Mouse (Mus musculus) right cerebral cortex, postnatal 36 days (tissue): Measurements from ENCODE around the gene Zfp764.
"Not testable (repeated sequence)": the region's sequence is repeated elsewhere in the genome, so short reads cannot be mapped to it uniquely, and the experiment has no call there.

Experiments
- DNase-seq, 2 experiments: peaks; one replicate each; pipeline ENCODE4 v3.0.0; 2022; ENCODE audit warnings: low spot score in 2 of 2, mixed read lengths in 1 of 2

The Zfp764 gene

GRCm38 (mm10) chr7:127406002-127406987, at the start of gene Zfp764:
Zfp764 (minus strand) TSS chr7:127406822.
- DNase-seq, result peak; percentile 62 to 70

- DNase-seq, result no peak
Observed at GRCm38 (mm10) chr7:127454905-127455304, 48.3 kb upstream of the Zfp764 start.

- DNase-seq, result no peak
Observed at GRCm38 (mm10) chr7:127453056-127453455, 46.4 kb upstream of the Zfp764 start.

- DNase-seq, result no peak
Observed at GRCm38 (mm10) chr7:127449966-127450365, 43.3 kb upstream of the Zfp764 start.

GRCm38 (mm10) chr7:127448521-127449300, 42.1 kb upstream of the Zfp764 start, which contains the start of gene Zfp689:
Zfp689 (minus strand) TSS chr7:127449158.
- peak; percentile 89 to 93 for DNase-seq

GRCm38 (mm10) chr7:127443976-127444375, 37.4 kb upstream of the Zfp764 start:
- no peak for DNase-seq

GRCm38 (mm10) chr7:127437724-127438123, 31.1 kb upstream of the Zfp764 start:
- DNase-seq, result no peak

GRCm38 (mm10) chr7:127435206-127435605, 28.6 kb upstream of the Zfp764 start:
- DNase-seq, result no peak

- DNase-seq, result no peak
Observed at GRCm38 (mm10) chr7:127426354-127426753, 19.7 kb upstream of the Zfp764 start.

- no peak for DNase-seq
Observed at GRCm38 (mm10) chr7:127425911-127426310, 19.3 kb upstream of the Zfp764 start.

- no peak for DNase-seq
Observed at GRCm38 (mm10) chr7:127425291-127425690, 18.7 kb upstream of the Zfp764 start.

GRCm38 (mm10) chr7:127422247-127422646, 15.6 kb upstream of the Zfp764 start:
- peak in 1 of 2 experiments; percentile 57 for DNase-seq

GRCm38 (mm10) chr7:127421388-127422191, 15.0 kb upstream of the Zfp764 start, which contains the start of gene Zfp688:
Zfp688 (minus strand) TSS chr7:127422068.
- DNase-seq, result peak; percentile 85 to 87

GRCm38 (mm10) chr7:127411418-127411817, 4.8 kb upstream of the Zfp764 start:
- no peak for DNase-seq

GRCm38 (mm10) chr7:127404101-127404500, 2.5 kb downstream of the Zfp764 start:
- not testable (repeated sequence) for DNase-seq

- no peak for DNase-seq
Observed at GRCm38 (mm10) chr7:127402980-127403379, 3.6 kb downstream of the Zfp764 start.

GRCm38 (mm10) chr7:127400355-127400754, 6.3 kb downstream of the Zfp764 start:
- DNase-seq, result no peak

GRCm38 (mm10) chr7:127393944-127394333, 12.7 kb downstream of the Zfp764 start:
- no peak for DNase-seq

- DNase-seq, result peak; percentile 93 to 96
Observed at GRCm38 (mm10) chr7:127393157-127393943, 13.3 kb downstream of the Zfp764 start, which contains the start of gene E430018J23Rik. E430018J23Rik (minus strand) TSS chr7:127393629.

GRCm38 (mm10) chr7:127392251-127392824, 14.3 kb downstream of the Zfp764 start:
- DNase-seq, result no peak
